Mouse (Mus musculus) kidney, adult 9 months (tissue): ENCODE measurements around the gene Pdzrn4.
"Not testable (repeated sequence)": the region's sequence is repeated elsewhere in the genome, so short reads cannot be mapped to it uniquely, and the experiment has no call there.

Experiments used
- DNase-seq: peaks from one replicate; pipeline ENCODE4 v3.0.0; 2022

The Pdzrn4 gene

DNA sequence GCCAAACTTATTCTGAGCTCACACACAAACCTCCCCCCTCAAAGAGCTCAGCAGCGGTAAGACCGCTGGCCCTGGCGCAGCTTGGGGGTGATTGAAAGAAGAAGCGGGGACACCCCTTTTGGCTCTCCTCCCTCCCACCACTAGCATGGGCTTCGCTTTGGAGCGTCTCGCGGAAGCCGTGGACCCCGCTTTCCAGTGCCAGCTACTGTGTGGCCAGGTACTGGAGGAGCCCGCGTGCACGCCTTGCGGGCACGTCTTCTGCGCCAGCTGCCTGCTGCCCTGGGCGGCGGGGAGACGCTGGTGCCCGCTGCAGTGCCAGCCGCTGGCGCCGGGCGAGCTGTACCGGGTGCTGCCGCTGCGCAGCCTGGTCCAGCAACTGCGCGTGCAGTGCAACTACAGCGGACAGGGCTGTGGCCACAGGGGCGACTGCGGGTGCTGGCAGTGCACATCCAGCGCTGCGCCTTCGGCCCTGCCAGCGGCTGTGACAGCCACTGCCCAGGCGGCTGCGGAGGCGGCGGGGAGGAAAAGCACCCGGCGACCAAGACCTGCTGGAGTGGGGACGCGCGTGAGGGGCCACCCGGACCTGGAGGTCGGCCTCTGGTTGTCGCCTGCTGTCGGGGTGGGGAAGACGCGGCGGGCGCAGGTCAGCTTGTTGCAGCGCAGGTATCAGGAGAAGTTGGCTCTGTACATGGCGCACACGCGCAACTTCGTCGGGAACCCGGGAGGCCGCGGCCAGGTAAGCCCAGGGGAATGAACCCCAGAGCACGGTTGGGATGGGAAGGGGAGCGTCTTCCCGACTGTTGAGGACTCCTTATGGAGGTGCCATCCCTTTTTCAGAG lies at the start of gene Pdzrn4:
Gene Pdzrn4 (plus strand): TSS at position 112 of the 839 bp plus-strand sequence.
- no peak for DNase-seq

DNA sequence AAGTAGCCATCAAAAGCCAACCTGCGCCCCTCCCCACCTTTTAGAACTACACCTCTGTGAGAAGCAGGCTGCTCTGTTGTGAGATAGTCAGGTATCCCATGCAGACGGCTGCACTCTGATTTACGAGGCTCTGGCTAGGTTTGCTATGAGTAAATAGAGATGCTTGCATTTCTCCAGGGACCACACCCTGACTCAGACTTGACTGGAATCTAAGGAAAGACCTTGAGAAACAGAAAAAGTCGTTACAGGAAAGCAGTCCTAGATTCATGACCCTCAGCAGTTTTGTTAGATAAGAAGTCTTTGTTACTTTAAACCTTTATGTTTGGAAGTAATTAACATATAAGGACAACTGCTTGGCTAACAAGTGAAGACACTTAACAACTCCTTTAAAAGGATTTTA lies 49.3 kb upstream of the Pdzrn4 start:
- no peak for DNase-seq

DNA sequence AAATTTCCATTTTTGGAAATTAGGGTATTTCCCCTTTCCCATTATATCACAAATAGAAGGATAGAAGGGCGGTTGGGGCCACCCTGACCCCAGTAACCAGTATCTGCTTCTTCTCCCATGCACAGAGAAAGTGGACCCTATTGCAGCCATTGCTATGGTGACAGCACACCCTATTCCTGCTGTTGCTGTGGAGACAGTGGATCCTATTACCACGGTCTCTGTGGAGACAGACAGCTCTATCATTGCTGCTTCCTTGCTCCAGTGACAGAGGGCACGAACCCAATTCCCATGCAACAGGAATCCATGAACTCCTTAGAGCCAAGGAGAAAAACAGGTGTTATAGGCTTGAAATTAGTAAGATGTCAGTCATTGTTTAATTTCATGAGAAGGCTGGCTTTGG lies 48.8 kb upstream of the Pdzrn4 start:
- DNase-seq, result no peak

DNA sequence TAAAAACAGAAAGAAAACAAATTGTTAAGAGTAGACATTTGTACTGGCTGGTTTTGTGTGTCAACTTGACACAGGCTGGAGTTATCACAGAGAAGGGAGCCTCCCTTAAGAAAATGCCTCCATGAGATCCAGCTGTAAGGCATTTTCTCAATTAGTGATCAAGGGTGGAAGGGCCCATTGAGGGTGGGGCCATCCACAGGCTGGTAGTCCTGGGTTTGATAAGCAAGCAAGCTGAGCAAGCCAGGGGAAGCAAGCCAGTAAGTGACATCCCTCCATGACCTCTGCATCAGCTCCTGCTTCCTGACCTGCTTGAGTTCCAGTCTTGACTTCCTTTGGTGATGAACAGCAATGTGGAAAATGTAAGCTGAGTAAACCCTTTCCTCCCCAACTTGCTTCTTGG lies 48.2 kb upstream of the Pdzrn4 start:
- DNase-seq, result not testable (repeated sequence)

DNA sequence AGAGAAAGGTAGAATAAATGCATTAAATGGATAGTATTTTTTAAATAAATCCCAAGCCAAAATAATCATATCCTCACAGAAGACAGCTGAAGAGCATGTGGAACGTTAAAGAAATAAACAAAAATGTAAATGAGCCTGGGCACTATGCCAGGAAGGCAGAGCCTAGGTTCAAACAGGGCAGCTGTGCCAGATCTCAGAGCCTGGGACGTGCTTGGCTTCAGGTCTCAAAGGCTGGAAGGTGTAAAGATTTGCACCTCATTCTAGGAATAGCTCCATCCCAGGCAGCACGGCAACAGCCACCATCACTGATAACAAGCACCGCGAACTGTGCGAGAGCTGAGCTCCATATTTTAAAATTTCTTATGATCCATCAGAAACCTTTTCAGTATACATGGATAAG lies 32.5 kb upstream of the Pdzrn4 start:
- no peak for DNase-seq

DNA sequence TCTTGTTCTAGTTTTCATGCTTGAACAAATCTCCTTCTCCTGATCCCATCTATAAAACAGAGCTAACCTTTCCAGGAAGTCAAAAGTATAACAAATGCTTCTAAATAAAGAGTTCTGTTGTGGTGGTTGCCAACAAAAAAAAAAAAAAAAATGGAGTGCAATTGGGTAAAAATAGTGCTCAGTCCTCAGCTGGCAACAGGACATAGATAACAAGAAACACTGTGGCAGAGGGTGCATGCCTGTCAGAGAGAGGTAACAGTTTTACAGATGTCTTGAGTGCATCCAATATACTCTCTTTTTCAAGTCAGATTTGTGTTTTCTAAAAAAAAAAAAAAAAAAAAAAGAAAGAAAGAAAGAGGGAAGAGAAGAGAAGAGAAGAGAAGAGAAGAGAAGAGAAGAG lies 32.1 kb upstream of the Pdzrn4 start:
- no peak for DNase-seq

DNA sequence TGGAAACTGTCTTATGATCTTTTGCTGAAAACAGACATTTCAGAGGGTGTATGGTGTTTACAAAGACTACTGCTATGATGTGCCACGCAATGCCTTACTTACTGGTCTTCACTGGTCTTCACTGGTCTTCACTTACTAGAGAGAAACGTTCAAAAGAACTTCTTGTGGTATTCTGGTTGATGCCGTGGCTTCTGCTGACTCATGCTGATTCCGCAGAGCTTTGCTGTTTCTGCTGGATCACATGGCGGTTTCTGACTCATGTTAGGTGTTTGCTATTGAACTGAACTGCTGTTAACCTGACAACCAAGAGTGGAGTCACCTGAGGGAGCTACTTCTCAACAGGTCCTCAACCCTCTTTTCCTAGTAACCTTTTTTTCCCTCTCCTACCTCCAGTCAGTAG lies 1.9 kb upstream of the Pdzrn4 start:
- DNase-seq, result no peak

DNA sequence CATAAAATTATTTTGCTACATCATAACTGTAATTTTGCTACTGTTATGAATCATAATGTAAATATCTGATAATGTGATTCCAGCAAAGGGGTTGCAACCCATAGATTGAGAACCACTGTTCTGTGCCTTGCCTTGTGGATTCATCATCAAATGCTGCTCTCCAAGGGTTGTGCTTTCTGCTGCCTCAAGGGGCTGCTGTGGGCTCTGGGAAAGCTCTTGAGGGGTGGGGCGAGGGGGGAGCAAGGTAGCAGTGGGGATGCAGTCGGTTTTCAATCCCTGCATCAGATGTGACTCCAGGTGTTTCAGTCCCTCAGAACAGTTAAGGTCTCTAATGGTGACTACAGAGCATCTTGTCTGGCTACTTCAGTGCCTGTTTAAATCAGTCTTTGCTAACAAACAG lies 2.1 kb downstream of the Pdzrn4 start:
- no peak for DNase-seq

DNA sequence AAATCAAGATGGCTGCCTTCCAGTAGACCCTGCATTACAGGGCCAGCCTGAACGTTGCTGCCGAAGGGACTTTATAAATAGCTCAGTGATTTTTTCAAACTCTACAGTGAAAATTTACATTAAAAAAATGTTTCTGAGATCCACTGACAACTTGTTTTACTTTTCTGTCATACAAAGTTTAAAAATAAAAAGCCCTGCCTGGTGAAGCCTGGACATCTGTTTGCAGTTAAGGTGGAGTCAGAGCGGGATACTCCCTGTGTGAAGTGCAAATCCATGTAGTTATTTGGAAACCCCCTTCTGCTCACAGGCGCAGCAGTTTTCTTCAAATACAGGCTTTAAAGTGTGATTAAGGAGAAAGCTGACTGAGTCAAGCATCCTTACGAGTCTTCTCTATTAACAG lies 2.6 kb downstream of the Pdzrn4 start:
- no peak for DNase-seq

DNA sequence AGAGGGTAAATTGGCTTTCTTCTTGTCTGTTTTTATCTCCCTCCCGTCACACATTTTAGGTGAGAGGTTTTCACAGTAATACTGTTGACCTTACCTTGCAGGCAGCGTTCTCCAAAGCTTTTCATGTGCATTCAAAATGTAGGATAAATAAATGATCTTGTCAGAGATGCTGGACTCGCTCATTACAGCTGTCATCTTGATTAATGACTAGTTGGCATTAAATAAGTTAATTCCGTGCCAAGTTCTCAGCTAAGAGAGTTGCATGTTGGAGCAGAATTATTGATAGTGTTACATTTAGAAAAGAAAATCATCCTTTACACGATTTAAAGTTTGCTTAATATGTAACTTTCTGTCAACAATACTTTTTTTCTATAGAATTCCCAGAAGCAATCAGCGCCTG lies 4.9 kb downstream of the Pdzrn4 start:
- no peak for DNase-seq

DNA sequence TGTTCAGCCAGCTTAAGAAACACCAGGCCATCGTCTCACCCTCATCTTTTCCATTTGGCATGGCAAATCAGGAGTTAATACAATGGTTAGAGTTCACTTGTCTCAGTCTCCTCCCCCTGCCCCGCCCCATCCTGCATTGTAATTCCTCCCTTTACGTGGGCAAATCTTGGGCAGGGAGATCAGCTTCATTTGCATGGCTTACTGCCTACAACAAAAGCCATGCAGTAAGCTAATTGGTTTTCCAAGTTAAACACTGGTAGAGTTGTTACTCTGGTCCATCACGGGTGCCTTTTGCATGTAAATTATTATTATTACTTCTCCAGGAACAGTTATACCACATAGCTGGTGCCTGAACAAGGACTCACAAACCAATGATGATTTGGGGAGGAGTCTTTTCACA lies 18.6 kb downstream of the Pdzrn4 start:
- DNase-seq, result no peak

DNA sequence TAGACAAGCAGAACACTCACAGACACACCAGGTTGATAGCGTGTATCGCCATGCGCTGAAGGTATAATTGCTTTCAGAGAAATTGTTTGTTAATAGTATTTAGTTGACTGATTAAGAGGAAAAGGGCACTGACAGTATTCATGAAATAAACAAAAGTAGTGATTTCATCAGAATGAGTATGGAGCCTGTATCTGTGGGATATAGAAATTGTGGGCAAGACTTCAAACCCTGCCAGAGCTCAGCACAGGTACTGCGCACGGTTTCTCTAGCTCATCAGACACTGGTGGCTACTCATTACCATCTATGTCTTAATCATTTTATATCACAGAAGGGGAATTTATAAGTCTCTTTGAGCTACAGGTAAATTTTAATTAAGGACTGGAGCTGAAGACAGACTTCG lies 19.5 kb downstream of the Pdzrn4 start:
- DNase-seq, result no peak

DNA sequence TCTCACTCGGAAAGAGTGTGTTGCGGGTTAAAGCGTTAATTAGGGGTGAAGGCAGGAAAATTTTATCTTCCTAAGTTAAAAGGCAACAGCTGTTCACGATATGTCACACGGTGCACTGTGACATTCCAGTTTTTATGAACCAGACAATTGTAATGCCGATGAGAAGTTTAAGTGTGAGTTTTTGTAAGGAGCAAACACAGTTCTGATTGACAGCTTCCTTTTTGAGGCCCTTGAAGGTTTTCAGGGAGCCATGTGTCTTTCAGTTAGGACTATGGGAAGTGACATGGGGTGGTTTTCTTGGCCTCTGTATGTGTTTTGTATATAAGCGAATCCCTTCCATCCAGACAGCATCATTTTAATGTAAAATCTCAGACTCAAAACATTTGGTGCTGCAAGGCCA lies 20.0 kb downstream of the Pdzrn4 start:
- DNase-seq, result no peak

DNA sequence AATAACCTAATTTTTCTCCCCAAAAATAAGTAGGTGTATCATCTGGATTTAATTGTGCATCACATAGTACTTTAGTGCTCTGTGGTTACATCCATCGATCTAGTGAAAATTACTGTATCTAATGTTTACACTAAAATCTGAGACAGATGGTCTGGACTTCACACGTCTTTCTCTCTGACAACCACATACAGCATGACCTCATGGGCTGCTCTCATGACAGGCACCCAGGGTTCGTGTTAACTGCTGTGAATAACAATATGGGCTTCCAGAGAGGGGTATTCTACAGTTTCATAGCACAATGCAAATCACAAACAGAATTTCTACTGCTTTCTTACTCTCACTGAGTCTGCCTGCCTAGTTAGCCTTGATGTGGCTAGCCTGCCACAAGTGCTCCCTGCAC lies 20.4 kb downstream of the Pdzrn4 start:
- no peak for DNase-seq

DNA sequence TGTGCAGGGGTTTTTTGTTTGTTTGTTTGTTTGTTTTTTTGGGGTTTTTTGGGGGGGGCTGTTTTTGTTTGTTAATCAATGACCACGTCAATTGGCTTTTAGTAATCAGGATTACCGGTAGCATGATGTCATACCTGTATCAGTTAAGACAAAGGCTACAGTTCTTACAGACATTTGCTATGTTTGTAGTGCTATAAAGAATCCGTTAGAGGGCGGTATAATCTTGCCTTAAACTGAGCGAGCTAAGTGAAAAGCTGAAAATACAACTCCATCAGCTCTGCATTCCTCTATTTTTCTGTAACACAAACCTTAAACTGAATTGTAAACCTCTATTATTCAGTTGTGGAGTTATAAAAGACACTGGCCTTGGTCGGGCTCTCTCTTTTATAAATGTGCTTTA lies 37.9 kb downstream of the Pdzrn4 start:
- peak; percentile 11 for DNase-seq

DNA sequence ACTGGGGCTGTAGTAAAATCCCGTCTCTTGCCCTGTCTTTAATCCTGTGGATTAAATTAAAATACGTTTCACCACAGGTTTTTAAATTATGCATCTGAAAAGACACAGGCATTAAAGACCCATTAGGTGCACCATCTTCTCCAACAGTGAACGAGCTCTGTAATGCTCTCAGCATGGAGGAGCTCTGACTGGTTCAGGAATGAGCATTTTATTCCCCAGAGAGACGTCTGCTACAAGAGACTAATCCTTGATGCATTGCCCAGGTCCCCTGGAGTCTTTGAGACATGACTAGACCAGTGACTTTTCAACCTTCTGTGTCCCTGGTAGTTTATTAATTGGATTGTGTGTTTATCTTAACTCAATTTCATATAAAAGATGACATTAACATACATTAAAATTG lies 38.6 kb downstream of the Pdzrn4 start:
- DNase-seq, result no peak

DNA sequence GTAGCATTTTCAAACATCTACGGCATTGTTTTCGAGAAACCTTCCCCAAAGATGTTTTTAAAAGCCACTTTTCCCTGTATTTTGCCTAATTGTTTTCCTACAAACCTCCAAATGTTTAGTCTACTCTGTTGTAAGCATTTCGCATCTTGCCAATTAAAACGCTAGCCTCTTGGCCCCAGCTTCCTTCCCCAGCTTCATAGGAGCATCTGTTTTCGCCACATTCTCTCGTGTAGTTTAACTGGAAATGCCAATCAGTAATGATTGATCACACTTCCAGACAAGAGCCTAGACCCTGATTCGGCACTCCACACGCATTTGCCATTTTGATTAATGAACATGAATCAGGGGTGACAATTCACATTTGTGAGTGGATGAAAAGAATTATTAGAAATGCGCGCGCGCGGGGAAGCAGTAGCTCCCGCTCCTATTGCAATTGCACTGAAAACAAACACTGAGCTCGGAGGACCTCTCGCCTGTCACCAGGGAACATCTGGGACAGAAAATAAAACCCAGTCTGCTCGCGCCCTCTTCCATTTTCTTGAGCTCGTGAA lies 45.0 kb downstream of the Pdzrn4 start:
- DNase-seq, result no peak

DNA sequence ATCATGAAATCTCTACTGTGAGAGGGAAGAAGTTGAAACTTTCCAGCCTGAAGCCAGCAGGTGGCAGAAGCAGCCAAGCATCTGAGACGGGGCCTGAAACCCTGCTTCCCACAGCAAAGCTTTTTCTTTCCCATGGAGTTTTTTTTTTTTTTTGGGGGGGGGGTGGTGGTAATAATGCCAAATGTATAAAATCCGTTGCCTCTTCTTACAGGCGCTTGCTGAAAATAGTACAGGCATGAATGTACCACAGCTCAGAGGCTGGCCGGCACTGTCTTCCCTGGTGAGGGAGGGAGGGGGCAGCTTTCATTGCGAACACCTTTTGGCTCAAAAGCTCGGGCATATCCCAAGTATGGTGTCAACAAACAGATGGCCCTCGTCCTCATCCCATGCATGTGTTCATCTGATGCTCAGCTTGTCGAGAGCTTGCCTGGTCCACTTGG lies 51.0 kb downstream of the Pdzrn4 start:
- no peak for DNase-seq

DNA sequence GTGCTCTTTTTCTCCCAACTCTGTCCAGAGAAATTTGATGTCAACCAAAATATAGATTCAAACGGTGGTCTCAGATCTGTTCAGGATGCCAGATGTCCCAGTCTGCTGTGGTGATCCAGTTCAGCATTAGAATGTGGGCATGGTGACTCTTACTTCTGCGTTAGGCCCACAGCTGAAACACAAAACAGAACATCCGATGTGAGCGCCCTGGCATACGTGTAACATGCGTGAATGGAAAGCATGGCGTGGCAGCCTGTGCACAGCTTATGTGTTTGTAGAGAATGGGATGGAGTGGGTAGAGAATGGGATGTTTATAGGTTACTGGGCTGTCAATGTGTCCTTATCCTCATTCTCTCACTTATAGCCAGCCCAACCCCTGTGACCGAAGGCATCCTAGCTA lies 52.4 kb downstream of the Pdzrn4 start:
- DNase-seq, result no peak

DNA sequence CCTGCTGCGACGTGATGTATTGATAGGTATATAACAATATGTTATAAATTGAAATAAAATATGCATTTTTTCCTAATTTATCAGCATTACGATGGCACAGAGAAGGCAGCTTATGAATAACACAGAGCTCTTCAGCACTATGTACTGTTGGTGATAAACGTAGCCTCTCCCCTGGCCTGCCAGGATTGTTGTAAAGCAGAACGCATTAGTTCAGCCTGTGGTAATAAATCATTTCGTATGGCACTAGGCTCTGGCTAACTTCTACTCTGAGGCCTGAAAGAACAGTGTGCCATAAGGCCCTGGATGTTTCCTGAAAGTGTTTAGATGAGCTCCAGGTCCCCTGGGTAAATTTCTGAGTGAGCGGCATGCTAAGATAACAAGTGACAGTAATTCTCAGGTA lies 55.9 kb downstream of the Pdzrn4 start:
- no peak for DNase-seq

DNA sequence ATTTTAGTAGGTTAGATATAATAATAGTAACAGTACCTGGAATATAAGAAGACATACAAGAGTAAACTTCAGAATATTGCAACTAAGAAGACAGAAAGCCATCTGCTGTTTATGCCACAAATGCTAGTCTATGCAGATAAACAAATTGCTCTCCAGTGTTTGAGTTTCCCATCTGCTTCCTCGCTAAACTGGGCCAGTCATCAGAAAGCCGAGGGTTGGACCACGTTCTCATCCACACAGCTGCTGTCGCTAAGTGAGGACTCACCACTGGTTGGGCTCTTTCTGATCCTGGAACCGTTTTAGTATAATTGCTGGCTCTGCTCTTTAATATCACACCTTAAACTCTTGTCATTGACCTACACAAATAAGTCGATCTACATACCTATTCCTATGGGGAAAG lies 85.5 kb downstream of the Pdzrn4 start:
- DNase-seq, result no peak

DNA sequence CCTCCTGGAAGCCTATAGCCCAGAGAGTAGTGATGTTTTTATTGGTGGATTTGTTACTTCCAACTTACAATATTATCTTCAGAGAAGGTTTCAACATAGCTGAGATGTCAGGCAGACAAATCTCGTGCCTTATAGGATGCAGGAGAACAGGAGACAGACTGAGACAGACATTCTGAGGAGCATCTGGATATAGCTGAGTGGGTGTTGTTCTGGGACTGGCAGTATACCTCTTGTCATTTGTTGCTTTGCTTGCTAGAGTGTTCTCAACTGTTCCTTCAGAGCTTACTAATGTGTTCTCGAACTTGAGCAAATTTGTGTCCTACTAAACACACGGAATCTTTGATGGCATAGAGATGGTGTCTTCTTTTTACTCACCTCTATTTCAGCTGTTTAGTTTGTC lies 94.7 kb downstream of the Pdzrn4 start:
- DNase-seq, result no peak

DNA sequence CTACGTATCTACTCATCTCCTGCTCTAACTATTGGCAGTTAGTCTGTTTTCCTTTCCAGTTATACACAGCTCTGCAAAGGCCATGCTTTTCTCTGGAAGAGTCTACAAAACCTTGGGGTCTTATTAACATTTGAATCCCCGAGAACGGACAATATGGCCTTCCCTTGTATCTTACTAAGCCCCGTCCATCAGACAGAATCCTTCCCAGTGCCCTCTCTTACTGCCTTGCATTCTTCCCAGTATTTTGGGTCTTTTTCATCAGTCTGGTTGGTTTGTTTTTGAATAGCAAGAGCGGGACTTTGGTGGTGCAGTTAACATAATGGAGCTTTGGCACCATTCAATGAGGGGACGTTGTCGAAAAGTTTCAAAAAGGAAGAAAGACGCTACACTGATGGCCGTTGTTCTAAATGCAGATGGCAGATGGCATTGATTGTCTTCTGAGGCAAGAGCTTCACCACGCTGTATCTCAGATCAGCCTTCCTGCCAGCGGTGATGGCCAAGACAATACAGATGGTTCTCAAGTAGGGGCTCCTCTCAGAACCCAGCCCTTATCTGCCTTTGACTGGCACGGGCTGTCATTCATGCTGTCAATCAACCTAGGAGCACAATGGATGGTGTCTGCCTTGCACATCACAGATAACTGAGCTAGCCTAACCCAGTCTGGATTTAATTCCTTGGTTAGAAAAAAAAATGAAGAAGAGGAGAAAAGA lies 98.9 kb downstream of the Pdzrn4 start:
- no peak for DNase-seq

DNA sequence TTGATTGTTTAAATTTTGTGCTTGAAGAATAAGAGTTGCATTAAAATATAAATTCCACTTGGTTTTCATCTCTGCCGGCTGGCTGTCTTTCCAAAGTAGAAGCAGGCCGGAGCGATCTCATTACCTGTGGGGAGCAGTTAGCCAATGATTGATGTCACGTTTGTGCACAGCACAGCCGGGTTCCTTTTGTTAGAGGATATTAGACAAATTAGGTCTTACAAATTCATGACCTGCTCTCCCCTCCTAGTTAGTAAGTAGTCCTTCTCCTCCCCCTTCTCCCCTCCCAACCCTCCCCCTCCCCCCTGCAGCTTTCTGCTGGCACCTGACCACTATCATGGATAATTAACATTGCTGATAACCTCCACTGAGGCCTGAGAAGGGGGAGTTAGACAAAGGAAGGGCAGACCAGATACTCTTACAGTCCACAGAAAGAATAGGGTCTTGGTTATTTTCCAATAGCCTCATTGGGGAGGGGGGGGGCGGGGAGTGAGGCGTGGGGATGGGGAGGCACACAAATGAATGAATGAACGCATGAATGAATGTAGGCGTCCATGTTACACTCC lies 103.7 kb downstream of the Pdzrn4 start:
- DNase-seq, result no peak
